Mouse (Mus musculus) hindbrain, embryonic 16.5 days (tissue): ENCODE results near the gene Arhgap18. TPM values are rescaled to one million over a fixed set of nuclear protein-coding genes. Genes with fewer than 3 reads are reported as not detected.
"Not testable (repeated sequence)": the region's sequence is repeated elsewhere in the genome, so short reads cannot be mapped to it uniquely, and the experiment has no call there.

Experiments used
- ATAC-seq: fragments of 200-750 bp; cut with Nextera tagmentation; 2 replicates; pipeline ENCODE4 v1.8.0; 2017; ENCODE audit warnings: moderate TSS enrichment, moderate library complexity
- H3K27ac ChIP-seq: fragments of 300-500 bp; sonication (generic); 2 replicates; pipeline ENCODE4 v1.5.1; 2014; ENCODE audit warnings: low read depth, mild to moderate bottlenecking, control low read depth, low read length, moderate library complexity
- H3K27me3 ChIP-seq: fragments of 300-500 bp; sonication (generic); replicated peaks from 2 replicates; pipeline ENCODE4 v1.6.1; 2014; ENCODE audit warnings: low read length; ENCODE audit not compliant: control insufficient read depth, insufficient read depth
- H3K36me3 ChIP-seq: fragments of 300-500 bp; sonication (generic); 2 replicates; pipeline ENCODE4 v1.6.1; 2014; ENCODE audit warnings: mild to moderate bottlenecking, low read length, moderate library complexity, mixed read lengths; ENCODE audit not compliant: control insufficient read depth, insufficient read depth
- H3K4me1 ChIP-seq: fragments of 300-500 bp; sonication (generic); 2 replicates; pipeline ENCODE4 v1.6.1; 2014; ENCODE audit warnings: low read depth, low read length; ENCODE audit not compliant: control insufficient read depth, insufficient read depth
- H3K4me2 ChIP-seq: fragments of 300-500 bp; sonication (generic); 2 replicates; pipeline ENCODE4 v1.6.1; 2014; ENCODE audit warnings: mild to moderate bottlenecking, low read length, control low read depth, moderate library complexity
- H3K4me3 ChIP-seq: fragments of 300-500 bp; sonication (generic); 2 replicates; pipeline ENCODE4 v1.5.1; 2014; ENCODE audit warnings: mild to moderate bottlenecking, low read length, control low read depth, moderate library complexity
- H3K9ac ChIP-seq: fragments of 300-500 bp; sonication (generic); 2 replicates; pipeline ENCODE4 v1.6.1; 2014; ENCODE audit warnings: low read depth, mild to moderate bottlenecking, control low read depth, low read length, moderate library complexity
- H3K9me3 ChIP-seq: fragments of 300-500 bp; sonication (generic); 2 replicates; pipeline ENCODE4 v1.6.1; 2014; ENCODE audit warnings: mild to moderate bottlenecking, low read length, moderate library complexity; ENCODE audit not compliant: control insufficient read depth
- WGBS: fragments of 180-500 bp; shearing (Covaris S2); extraction: QIAGEN DNeasy Blood & Tissue Kit; methylation state at CpG from one replicate; pipeline ENCODE4 v1.1.7; 2014; 5-methylcytosine and 5-hydroxymethylcytosine counted together
- polyA plus RNA-seq: library from polyadenylated mRNA; unstranded; fragments of >200 nt; fragmentation: Nextera tagmentation; extraction: Ambion mirVana; gene quantifications from 2 replicates; pipeline ENCODE4 v1.2.1, GENCODE M21; 2015

Arhgap18 gene
- polyA plus RNA-seq, 1 experiment from 2014 or later: 12.6 TPM

GRCm38 (mm10) chr10:26938464-26938863 lies 185.2 kb downstream of the Arhgap18 start:
- H3K27me3 ChIP-seq, H3K4me2 ChIP-seq, H3K36me3 ChIP-seq, H3K4me1 ChIP-seq, H3K27ac ChIP-seq, H3K9me3 ChIP-seq, H3K9ac ChIP-seq, H3K4me3 ChIP-seq, ATAC-seq: not testable (repeated sequence)
- 84% methylated on average over 4 of the region's 4 CpGs for WGBS

GRCm38 (mm10) chr10:26939549-26939948 lies 186.3 kb downstream of the Arhgap18 start:
- H3K9me3 ChIP-seq: no peaks in the 10 kb centered on the region
- no peak overlapping the region for H3K4me3 ChIP-seq
- no peaks in the 10 kb centered on the region for H3K27me3 ChIP-seq
- no peak overlapping the region for H3K27ac ChIP-seq
- H3K4me2 ChIP-seq: no peak overlapping the region
- no peaks in the 10 kb centered on the region for H3K4me1 ChIP-seq
- no peak for ATAC-seq
- 61% methylated on average over 1 of the region's 1 CpGs for WGBS
- H3K36me3 ChIP-seq: no peaks in the 10 kb centered on the region
- no peak overlapping the region for H3K9ac ChIP-seq

- Histone ChIP-seq H3K27me3 (no peaks in the 10 kb centered on the region), H3K9me3 (no peaks in the 10 kb centered on the region), H3K36me3 (no peaks in the 10 kb centered on the region), H3K4me2 (no peak overlapping the region), H3K9ac (no peak overlapping the region), H3K4me1 (no peaks in the 10 kb centered on the region), H3K4me3 (no peak overlapping the region), H3K27ac (no peak overlapping the region)
- 87% methylated on average over 2 of the region's 2 CpGs for WGBS
- no peak for ATAC-seq
These were observed 195.1 kb downstream of the Arhgap18 start for GRCm38 (mm10) chr10:26948331-26948730.

GRCm38 (mm10) chr10:26949667-26950066 lies 196.4 kb downstream of the Arhgap18 start:
- WGBS: 79% methylated on average over 8 of the region's 8 CpGs
- Histone ChIP-seq H3K9ac (no peak overlapping the region), H3K4me1 (no peaks in the 10 kb centered on the region), H3K4me3 (no peak overlapping the region), H3K4me2 (no peak overlapping the region), H3K27ac (no peak overlapping the region), H3K27me3 (no peaks in the 10 kb centered on the region), H3K36me3 (no peaks in the 10 kb centered on the region), H3K9me3 (no peaks in the 10 kb centered on the region)
- ATAC-seq: no peak

DNA sequence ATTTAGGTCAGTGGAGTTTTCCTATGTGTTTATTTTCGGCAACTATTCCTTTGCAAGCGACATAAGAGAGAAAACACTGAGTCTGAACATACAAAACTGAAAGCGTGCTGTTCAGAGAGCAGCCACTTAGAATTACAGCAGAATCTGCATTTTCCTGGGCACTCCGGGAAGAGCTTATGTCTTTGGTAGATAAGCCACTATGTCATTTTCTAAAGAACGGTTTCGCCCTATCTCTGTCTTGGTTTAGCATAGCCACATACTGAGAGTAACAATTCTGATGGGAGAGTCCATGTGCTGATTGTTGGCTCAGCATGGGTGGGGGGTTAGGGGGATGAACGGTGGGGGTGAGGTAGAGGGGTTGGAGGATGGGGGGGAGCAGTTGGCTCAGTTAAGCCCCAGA lies 197.2 kb downstream of the Arhgap18 start:
- Histone ChIP-seq H3K9ac (no peak overlapping the region), H3K36me3 (no peaks in the 10 kb centered on the region), H3K27me3 (no peaks in the 10 kb centered on the region), H3K9me3 (no peaks in the 10 kb centered on the region), H3K4me2 (no peak overlapping the region), H3K27ac (no peak overlapping the region), H3K4me3 (no peak overlapping the region), H3K4me1 (no peaks in the 10 kb centered on the region)
- no peak for ATAC-seq
- WGBS: 92% methylated on average over 7 of the region's 7 CpGs

- no peaks in the 10 kb centered on the region for H3K27me3 ChIP-seq
- no peak overlapping the region for H3K4me3 ChIP-seq
- H3K9ac ChIP-seq: no peak overlapping the region
- no peaks in the 10 kb centered on the region for H3K36me3 ChIP-seq
- no peak overlapping the region for H3K27ac ChIP-seq
- 83% methylated on average over 3 of the region's 3 CpGs for WGBS
- no peak overlapping the region for H3K4me2 ChIP-seq
- ATAC-seq: no peak
- H3K9me3 ChIP-seq: no peaks in the 10 kb centered on the region
- no peaks in the 10 kb centered on the region for H3K4me1 ChIP-seq
These were observed 205.3 kb downstream of the Arhgap18 start for GRCm38 (mm10) chr10:26958513-26958912.
